Mouse (Mus musculus): ENCODE results near the gene Shb. TPM values are rescaled to one million over a fixed set of nuclear protein-coding genes. Genes with fewer than 3 reads are reported as not detected.

The Shb gene
- total and polyA plus RNA-seq, 2 experiments = 17.1 to 42.1 TPM

DNA sequence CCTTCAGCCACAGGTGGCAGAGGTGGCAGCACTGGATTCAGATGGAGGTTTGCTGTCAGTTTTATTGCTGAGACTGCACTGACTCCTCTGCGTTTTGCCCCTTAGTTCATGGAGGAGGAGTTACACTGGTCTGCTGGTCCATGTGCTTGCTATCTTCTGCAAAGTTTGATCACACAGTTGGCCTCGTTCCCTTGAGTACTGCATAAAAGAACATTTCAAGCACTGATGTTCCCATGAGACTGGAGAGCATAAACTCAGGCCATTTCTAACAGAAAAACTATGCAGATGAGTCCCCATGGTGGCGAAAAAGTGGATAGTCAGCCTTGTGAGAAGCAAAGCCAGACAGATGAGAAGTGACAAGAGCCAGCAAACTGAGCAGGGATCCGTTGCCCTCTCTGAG, 155.7 kb downstream of the Shb start:
- Histone ChIP-seq H3K36me3 (ENCODE audit: control insufficient read depth, insufficient read depth, low read length) (peaks cover 52% of the 10 kb centered on the region), H3K9ac (ENCODE audit: low read depth, low read length) (no peak overlapping the region), H3K27me3 (ENCODE audit: control insufficient read depth, insufficient read depth, low read length) (no peaks in the 10 kb centered on the region), H3K79me2 (ENCODE audit: control insufficient read depth, insufficient read depth, low read length) (no peaks in the 10 kb centered on the region), H3K4me1 (ENCODE audit: control insufficient read depth, insufficient read depth, low read length) (no peaks in the 10 kb centered on the region), H3K4me3 (ENCODE audit: insufficient read depth, low read depth, low read length) (no peak overlapping the region), H3K27ac (replicated peaks; ENCODE audit: insufficient read depth, low read depth, low read length) (no peak overlapping the region)
- WGBS = 90% methylated on average over 4 of the region's 4 CpGs
- DNase-seq (ENCODE audit: extremely low read depth, low read depth, low spot score) = no peak
- no peak for TF ChIP-seq CTCF (IDR thresholded peaks at IDR 0.05; ENCODE audit: low read depth, low read length)
- TF ChIP-seq POLR2A (IDR thresholded peaks at IDR 0.05; ENCODE audit: extremely low read depth, insufficient read depth, low read length) = no peak

DNA sequence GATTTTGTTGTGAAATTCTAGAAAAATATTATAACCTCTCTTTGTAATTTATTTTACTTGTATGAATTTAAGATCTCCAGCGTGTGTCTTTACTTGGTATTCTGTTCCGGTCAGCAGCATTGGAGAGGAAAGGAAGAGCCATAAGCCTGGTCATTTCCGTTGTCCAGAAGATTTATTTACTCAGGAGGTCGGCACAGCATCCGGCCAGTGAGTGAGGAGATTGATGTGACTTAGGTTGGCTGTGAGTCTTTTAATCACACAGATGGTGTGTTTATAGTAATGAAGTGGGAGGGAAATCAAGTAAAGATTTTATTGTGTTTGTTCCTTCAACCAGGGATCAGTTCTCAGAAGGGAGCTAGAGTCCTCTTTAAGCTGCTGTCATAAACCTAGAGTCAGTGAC, 157.4 kb downstream of the Shb start:
- H3K36me3 ChIP-seq (ENCODE audit: control insufficient read depth, insufficient read depth, low read length) = peaks cover 64% of the 10 kb centered on the region
- H3K4me3 ChIP-seq (ENCODE audit: insufficient read depth, low read depth, low read length) = no peak overlapping the region
- no peak for DNase-seq (ENCODE audit: extremely low read depth, low read depth, low spot score)
- H3K27ac ChIP-seq (replicated peaks; ENCODE audit: insufficient read depth, low read depth, low read length) = no peak overlapping the region
- no peaks in the 10 kb centered on the region for H3K4me1 ChIP-seq (ENCODE audit: control insufficient read depth, insufficient read depth, low read length)
- TF ChIP-seq CTCF (IDR thresholded peaks at IDR 0.05; ENCODE audit: low read depth, low read length) = no peak
- no peak for TF ChIP-seq POLR2A (IDR thresholded peaks at IDR 0.05; ENCODE audit: extremely low read depth, insufficient read depth, low read length)
- no peaks in the 10 kb centered on the region for H3K27me3 ChIP-seq (ENCODE audit: control insufficient read depth, insufficient read depth, low read length)
- H3K9ac ChIP-seq (ENCODE audit: low read depth, low read length) = no peak overlapping the region
- WGBS = 78% methylated on average over 5 of the region's 5 CpGs
- no peaks in the 10 kb centered on the region for H3K79me2 ChIP-seq (ENCODE audit: control insufficient read depth, insufficient read depth, low read length)

Other genes starting within 250 kb of the Shb start
- gene Trmt10b, start 235.3 kb downstream of the Shb start, total RNA-seq (2014; rRNA removed) = 2.6 and 3.3 TPM in 2 replicates
- 0.83 and 0.92 TPM in 2 replicates for gene Trmt10b, start 235.3 kb downstream of the Shb start, polyA plus RNA-seq (2012; rRNA removed)
- gene Dcaf10, start 190.4 kb downstream of the Shb start, total RNA-seq (2014; rRNA removed) = 8.5 and 11.6 TPM in 2 replicates
- gene Dcaf10, start 190.4 kb downstream of the Shb start, polyA plus RNA-seq (2012; rRNA removed) = 12.9 and 16.7 TPM in 2 replicates
- gene Exosc3, start 189.7 kb downstream of the Shb start, total RNA-seq (2014; rRNA removed) = 21.2 and 22.4 TPM in 2 replicates
- gene Exosc3, start 189.7 kb downstream of the Shb start, polyA plus RNA-seq (2012; rRNA removed) = 12.6 and 14.2 TPM in 2 replicates
- gene Slc25a51, start 123.7 kb downstream of the Shb start, total RNA-seq (2014; rRNA removed) = 47.5 and 70.3 TPM in 2 replicates
- gene Slc25a51, start 123.7 kb downstream of the Shb start, polyA plus RNA-seq (2012; rRNA removed) = 52.9 and 56.4 TPM in 2 replicates

Measured in liver, adult 2 months (tissue).